Mouse (Mus musculus) gastrocnemius, postnatal 4 days (tissue): ENCODE data around the gene Bcl2l12. TPM values are rescaled to one million over a fixed set of nuclear protein-coding genes. Genes with fewer than 3 reads are reported as not detected.

Experiments used
- DNase-seq, 2 experiments: peaks; one replicate each; pipeline ENCODE4 v3.0.0; 2021 to 2022; ENCODE audit warnings: low spot score in 2 of 2, mixed read lengths in 2 of 2
- total RNA-seq, 2 experiments: library from RNA; stranded (reverse); gene quantifications; 2 replicates each; pipeline ENCODE4 v1.2.3; 2021

Bcl2l12 gene
- total RNA-seq, 2 experiments from 2014 or later, result 21.5 to 22.0 TPM

- DNase-seq, result peak in 1 of 2 experiments; percentile 70
These were observed 20.6 kb upstream of the Bcl2l12 start for GRCm38 (mm10) chr7:45019031-45019571.

GRCm38 (mm10) chr7:45017242-45018061 is 18.9 kb upstream of the Bcl2l12 start, which contains the start of gene Rras:
Gene Rras (plus strand): TSS chr7:45017961.
- peak; percentile 82 to 93 for DNase-seq

- DNase-seq, result no peak
These were observed 18.2 kb upstream of the Bcl2l12 start for GRCm38 (mm10) chr7:45016761-45017160.

GRCm38 (mm10) chr7:45015957-45016612 is 17.6 kb upstream of the Bcl2l12 start, which contains the start of gene Scaf1:
Gene Scaf1 (minus strand): TSS chr7:45016363.
- peak; percentile 98 to 99 for DNase-seq

GRCm38 (mm10) chr7:45015344-45015956 is 16.9 kb upstream of the Bcl2l12 start:
- no peak for DNase-seq

GRCm38 (mm10) chr7:45014096-45014451 is 15.6 kb upstream of the Bcl2l12 start:
- DNase-seq, result no peak

- no peak for DNase-seq
These were observed 15.0 kb upstream of the Bcl2l12 start for GRCm38 (mm10) chr7:45013366-45014095.

- no peak for DNase-seq
These were observed 14.3 kb upstream of the Bcl2l12 start for GRCm38 (mm10) chr7:45012824-45013223.

- no peak for DNase-seq
These were observed 13.5 kb upstream of the Bcl2l12 start for GRCm38 (mm10) chr7:45012011-45012410.

- DNase-seq, result no peak
These were observed 9.9 kb upstream of the Bcl2l12 start for GRCm38 (mm10) chr7:45008411-45008810.

GRCm38 (mm10) chr7:45007846-45008245 is 9.3 kb upstream of the Bcl2l12 start:
- no peak for DNase-seq

GRCm38 (mm10) chr7:45007141-45007540 is 8.6 kb upstream of the Bcl2l12 start:
- DNase-seq, result no peak

GRCm38 (mm10) chr7:45006503-45006902 is 8.0 kb upstream of the Bcl2l12 start:
- no peak for DNase-seq

GRCm38 (mm10) chr7:45005321-45005992 is 6.9 kb upstream of the Bcl2l12 start:
- no peak for DNase-seq

- DNase-seq, result no peak
These were observed 6.0 kb upstream of the Bcl2l12 start for GRCm38 (mm10) chr7:45004546-45004945.

GRCm38 (mm10) chr7:45002440-45002839 is 3.9 kb upstream of the Bcl2l12 start:
- DNase-seq, result no peak

- DNase-seq, result no peak
These were observed 2.1 kb upstream of the Bcl2l12 start for GRCm38 (mm10) chr7:45000539-45001114.

GRCm38 (mm10) chr7:44999753-45000152 is 1.2 kb upstream of the Bcl2l12 start:
- DNase-seq, result no peak

GRCm38 (mm10) chr7:44997940-44998428 is 528 bp downstream of the Bcl2l12 start:
- DNase-seq, result no peak
